Mouse (Mus musculus): Measurements from ENCODE around the gene Ntng1.

Ntng1 gene

GRCm38 (mm10) chr3:109858276-109858675 is 285.5 kb downstream of the Ntng1 start:
- Histone ChIP-seq H3K27me3 (ENCODE audit: insufficient read depth, low read length) (no peaks in the 10 kb centered on the region), H3K9me3 (ENCODE audit: low read length) (no peaks in the 10 kb centered on the region), H3K4me1 (replicated peaks; ENCODE audit: low read depth, low read length) (no peaks in the 10 kb centered on the region), H3K4me3 (replicated peaks; ENCODE audit: low read length) (no peak overlapping the region), H3K36me3 (ENCODE audit: insufficient read depth, low read length) (no peaks in the 10 kb centered on the region)
- TF ChIP-seq NANOG (IDR thresholded peaks at IDR 0.05; ENCODE audit: borderline replicate concordance, low read length) (no peak), POU5F1 (IDR thresholded peaks at IDR 0.05; ENCODE audit: borderline replicate concordance, low read length) (no peak), CTCF (conservative IDR thresholded peaks at IDR 0.05; ENCODE audit: low read length) (no peak)

- H3K9me3 ChIP-seq (ENCODE audit: low read length): no peaks in the 10 kb centered on the region
- H3K27me3 ChIP-seq (ENCODE audit: insufficient read depth, low read length): no peaks in the 10 kb centered on the region
- TF ChIP-seq POU5F1 (IDR thresholded peaks at IDR 0.05; ENCODE audit: borderline replicate concordance, low read length) (no peak), CTCF (conservative IDR thresholded peaks at IDR 0.05; ENCODE audit: low read length) (no peak), NANOG (IDR thresholded peaks at IDR 0.05; ENCODE audit: borderline replicate concordance, low read length) (no peak)
These were observed 289.2 kb downstream of the Ntng1 start for GRCm38 (mm10) chr3:109854449-109855155.

GRCm38 (mm10) chr3:109846660-109847059 is 297.2 kb downstream of the Ntng1 start:
- TF ChIP-seq POU5F1 (IDR thresholded peaks at IDR 0.05; ENCODE audit: borderline replicate concordance, low read length) (no peak), NANOG (IDR thresholded peaks at IDR 0.05; ENCODE audit: borderline replicate concordance, low read length) (no peak), CTCF (conservative IDR thresholded peaks at IDR 0.05; ENCODE audit: low read length) (no peak)
- H3K4me3 ChIP-seq (replicated peaks; ENCODE audit: low read length): no peak overlapping the region
- no peaks in the 10 kb centered on the region for H3K9me3 ChIP-seq (ENCODE audit: low read length)
- no peaks in the 10 kb centered on the region for H3K27me3 ChIP-seq (ENCODE audit: insufficient read depth, low read length)
- H3K4me1 ChIP-seq (replicated peaks; ENCODE audit: low read depth, low read length): no peaks in the 10 kb centered on the region
- H3K36me3 ChIP-seq (ENCODE audit: insufficient read depth, low read length): no peaks in the 10 kb centered on the region

More at GRCm38 (mm10) chr3:109854449-109855155, 289.2 kb downstream of the Ntng1 start:
- no peak overlapping the region for H3K4me3 ChIP-seq (replicated peaks; ENCODE audit: low read length)
- no peaks in the 10 kb centered on the region for H3K4me1 ChIP-seq (replicated peaks; ENCODE audit: low read depth, low read length)
- no peaks in the 10 kb centered on the region for H3K36me3 ChIP-seq (ENCODE audit: insufficient read depth, low read length)

GRCm38 (mm10) chr3:109825806-109826205 is 318.0 kb downstream of the Ntng1 start:
- no peaks in the 10 kb centered on the region for H3K4me1 ChIP-seq (replicated peaks; ENCODE audit: low read depth, low read length)
- no peak for TF ChIP-seq NANOG (IDR thresholded peaks at IDR 0.05; ENCODE audit: borderline replicate concordance, low read length)
- no peak for TF ChIP-seq POU5F1 (IDR thresholded peaks at IDR 0.05; ENCODE audit: borderline replicate concordance, low read length)
- TF ChIP-seq CTCF (conservative IDR thresholded peaks at IDR 0.05; ENCODE audit: low read length): no peak
- H3K9me3 ChIP-seq (ENCODE audit: low read length): no peaks in the 10 kb centered on the region
- no peaks in the 10 kb centered on the region for H3K36me3 ChIP-seq (ENCODE audit: insufficient read depth, low read length)
- H3K27me3 ChIP-seq (ENCODE audit: insufficient read depth, low read length): no peaks in the 10 kb centered on the region
- no peak overlapping the region for H3K4me3 ChIP-seq (replicated peaks; ENCODE audit: low read length)

- H3K9me3 ChIP-seq (ENCODE audit: low read length): no peaks in the 10 kb centered on the region
- TF ChIP-seq POU5F1 (IDR thresholded peaks at IDR 0.05; ENCODE audit: borderline replicate concordance, low read length): no peak
- no peak for TF ChIP-seq NANOG (IDR thresholded peaks at IDR 0.05; ENCODE audit: borderline replicate concordance, low read length)
- TF ChIP-seq CTCF (conservative IDR thresholded peaks at IDR 0.05; ENCODE audit: low read length): no peak
- no peaks in the 10 kb centered on the region for H3K36me3 ChIP-seq (ENCODE audit: insufficient read depth, low read length)
- H3K4me3 ChIP-seq (replicated peaks; ENCODE audit: low read length): no peak overlapping the region
- H3K27me3 ChIP-seq (ENCODE audit: insufficient read depth, low read length): no peaks in the 10 kb centered on the region
- no peaks in the 10 kb centered on the region for H3K4me1 ChIP-seq (replicated peaks; ENCODE audit: low read depth, low read length)
These were observed 320.9 kb downstream of the Ntng1 start for GRCm38 (mm10) chr3:109822803-109823474.

GRCm38 (mm10) chr3:109818821-109819685 is 324.8 kb downstream of the Ntng1 start:
- Histone ChIP-seq H3K4me1 (replicated peaks; ENCODE audit: low read depth, low read length) (no peaks in the 10 kb centered on the region), H3K4me3 (replicated peaks; ENCODE audit: low read length) (no peak overlapping the region), H3K9me3 (ENCODE audit: low read length) (no peaks in the 10 kb centered on the region), H3K36me3 (ENCODE audit: insufficient read depth, low read length) (no peaks in the 10 kb centered on the region), H3K27me3 (ENCODE audit: insufficient read depth, low read length) (no peaks in the 10 kb centered on the region)
- TF ChIP-seq NANOG (IDR thresholded peaks at IDR 0.05; ENCODE audit: borderline replicate concordance, low read length): no peak
- TF ChIP-seq CTCF (conservative IDR thresholded peaks at IDR 0.05; ENCODE audit: low read length): no peak
- TF ChIP-seq POU5F1 (IDR thresholded peaks at IDR 0.05; ENCODE audit: borderline replicate concordance, low read length): no peak

GRCm38 (mm10) chr3:109809065-109809464 is 334.7 kb downstream of the Ntng1 start:
- no peaks in the 10 kb centered on the region for H3K27me3 ChIP-seq (ENCODE audit: insufficient read depth, low read length)
- H3K9me3 ChIP-seq (ENCODE audit: low read length): peaks cover 4% of the 10 kb centered on the region; the same call in 1 of the 2 replicates
- no peaks in the 10 kb centered on the region for H3K4me1 ChIP-seq (replicated peaks; ENCODE audit: low read depth, low read length)
- H3K4me3 ChIP-seq (replicated peaks; ENCODE audit: low read length): no peak overlapping the region
- H3K36me3 ChIP-seq (ENCODE audit: insufficient read depth, low read length): no peaks in the 10 kb centered on the region
- no peak for TF ChIP-seq NANOG (IDR thresholded peaks at IDR 0.05; ENCODE audit: borderline replicate concordance, low read length)
- TF ChIP-seq POU5F1 (IDR thresholded peaks at IDR 0.05; ENCODE audit: borderline replicate concordance, low read length): no peak
- TF ChIP-seq CTCF (conservative IDR thresholded peaks at IDR 0.05; ENCODE audit: low read length): no peak

Data from E14TG2a.4 (cell line).